Mouse (Mus musculus): ENCODE measurements around the gene Msrb3.

DNA sequence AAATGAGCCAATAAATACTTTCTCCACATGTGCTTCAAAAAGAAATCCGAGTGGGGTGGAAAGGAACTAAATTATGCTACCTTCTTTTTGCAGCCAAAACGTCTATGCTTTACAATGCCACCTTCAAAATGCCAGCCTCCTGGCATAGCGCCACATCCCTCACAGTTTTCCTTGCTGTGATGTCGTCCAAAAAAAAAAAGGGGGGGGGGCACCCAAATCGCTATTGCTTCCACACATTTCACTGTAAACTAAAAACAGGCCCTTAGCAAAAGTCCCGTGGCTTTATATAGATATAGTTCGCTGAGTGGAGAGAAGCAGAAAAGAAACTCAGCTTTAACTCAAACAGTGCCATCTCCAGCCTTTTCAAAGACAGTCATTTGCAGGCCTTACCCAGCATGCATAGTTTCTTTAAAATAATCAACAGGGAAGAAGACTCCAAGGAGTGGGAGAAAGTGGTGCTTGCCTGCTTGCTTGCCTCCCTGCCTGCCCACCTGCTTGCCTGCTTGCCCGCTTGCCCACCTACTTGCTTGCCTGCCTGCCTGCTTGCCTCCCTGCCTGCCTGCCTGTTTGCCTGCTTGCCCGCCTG lies 47.6 kb downstream of the Msrb3 start:
- TF ChIP-seq GATA1 (IDR thresholded peaks at IDR 0.05; ENCODE audit: low read length) (no peak), TAL1 (IDR thresholded peaks at IDR 0.05; ENCODE audit: low read length) (no peak)

All from erythroblast, embryonic 14.5 days (primary cell).